Mouse (Mus musculus) liver, embryonic 14.5 days (tissue): ENCODE measurements around the gene Nuf2. TPM values are rescaled to one million over a fixed set of nuclear protein-coding genes. Genes with fewer than 3 reads are reported as not detected.
A peak's percentile ranks its signal among the peaks of the same experiment; 100 is the strongest.

Experiments used
- ATAC-seq: fragments of 200-750 bp; cut with Nextera tagmentation; 2 replicates; pipeline ENCODE4 v1.8.0; 2017; ENCODE audit warnings: moderate number of reproducible peaks, mild to moderate bottlenecking, moderate library complexity; ENCODE audit not compliant: insufficient read depth
- DNase-seq, 3 experiments: peaks; one replicate each; pipeline ENCODE4 v3.0.0-alpha.2; 2012 to 2013; ENCODE audit warnings: low read depth in 3 of 3, low spot score in 3 of 3
- H3K27ac ChIP-seq: fragments of 300-500 bp; sonication (generic); 2 replicates; pipeline ENCODE4 v1.5.1; 2014; ENCODE audit warnings: moderate library complexity, mild to moderate bottlenecking, control low read depth, inconsistent platforms
- H3K27me3 ChIP-seq: fragments of 300-500 bp; sonication (generic); 2 replicates; pipeline ENCODE4 v1.6.1; 2014; ENCODE audit warnings: mild to moderate bottlenecking, low read length, moderate library complexity; ENCODE audit not compliant: control insufficient read depth, insufficient read depth
- H3K36me3 ChIP-seq: fragments of 300-500 bp; sonication (generic); replicated peaks from 2 replicates; pipeline ENCODE4 v1.6.1; 2014; ENCODE audit warnings: low read depth; ENCODE audit not compliant: control insufficient read depth, insufficient read depth
- H3K4me1 ChIP-seq, 2 experiments: fragments of 200-500 bp in 1 of 2; fragments of 300-500 bp in 1 of 2; sonication (generic) in 1 of 2; replicated peaks; 2 replicates each; pipeline ENCODE4 v1.6.1; 2012 to 2014; ENCODE audit warnings: antibody characterized with exemption in 1 of 2, inconsistent platforms in 1 of 2, low read length in 1 of 2; ENCODE audit not compliant: control insufficient read depth in 2 of 2, insufficient read depth in 2 of 2
- H3K4me2 ChIP-seq: fragments of 300-500 bp; sonication (generic); 2 replicates; pipeline ENCODE4 v1.6.1; 2014; ENCODE audit warnings: low read depth, mild to moderate bottlenecking, control low read depth, moderate library complexity
- H3K4me3 ChIP-seq, 2 experiments: fragments of 200-500 bp in 1 of 2; fragments of 300-500 bp in 1 of 2; sonication (generic) in 1 of 2; 2 replicates each; pipeline ENCODE4 v1.5.1; 2012 to 2014; ENCODE audit warnings: low read depth in 2 of 2, low read length in 2 of 2, mild to moderate bottlenecking in 2 of 2, control low read depth in 1 of 2, inconsistent platforms in 1 of 2, moderate library complexity in 1 of 2; ENCODE audit not compliant: insufficient read depth in 1 of 2
- H3K9ac ChIP-seq: fragments of 300-500 bp; sonication (generic); replicated peaks from 2 replicates; pipeline ENCODE4 v1.6.1; 2014; ENCODE audit warnings: mild to moderate bottlenecking, control low read depth, moderate library complexity
- H3K9me3 ChIP-seq: fragments of 300-500 bp; sonication (generic); 2 replicates; pipeline ENCODE4 v1.6.1; 2016; ENCODE audit warnings: low read length, mixed read lengths; ENCODE audit not compliant: control insufficient read depth
- CTCF ChIP-seq: IDR thresholded peaks from 2 replicates; pipeline ENCODE4 v1.5.1; 2016; ENCODE audit warnings: antibody characterized with exemption, low read depth, control low read depth
- EP300 ChIP-seq: IDR thresholded peaks from 2 replicates; pipeline ENCODE4 v1.6.1; 2016; ENCODE audit warnings: antibody characterized with exemption, low read depth
- WGBS: fragments of 180-500 bp; shearing (Covaris S2); extraction: QIAGEN DNeasy Blood & Tissue Kit; methylation state at CpG from one replicate; pipeline ENCODE4 v1.1.7; 2014; ENCODE audit not compliant: insufficient replicate concordance; 5-methylcytosine and 5-hydroxymethylcytosine counted together
- polyA plus RNA-seq, 2 experiments: library from polyadenylated mRNA; depleted of rRNA in 1 of 2; stranded (reverse) in 1 of 2; unstranded in 1 of 2; fragments of >200 nt; fragmentation: Nextera tagmentation in 1 of 2; extraction: Ambion mirVana in 1 of 2; gene quantifications; 2 replicates each; pipeline versions ENCODE4 v1.2.1 to v1.2.3; 2012 to 2014

The Nuf2 gene
- polyA plus RNA-seq, 2 experiments: 23.3 to 43.3 TPM

DNA sequence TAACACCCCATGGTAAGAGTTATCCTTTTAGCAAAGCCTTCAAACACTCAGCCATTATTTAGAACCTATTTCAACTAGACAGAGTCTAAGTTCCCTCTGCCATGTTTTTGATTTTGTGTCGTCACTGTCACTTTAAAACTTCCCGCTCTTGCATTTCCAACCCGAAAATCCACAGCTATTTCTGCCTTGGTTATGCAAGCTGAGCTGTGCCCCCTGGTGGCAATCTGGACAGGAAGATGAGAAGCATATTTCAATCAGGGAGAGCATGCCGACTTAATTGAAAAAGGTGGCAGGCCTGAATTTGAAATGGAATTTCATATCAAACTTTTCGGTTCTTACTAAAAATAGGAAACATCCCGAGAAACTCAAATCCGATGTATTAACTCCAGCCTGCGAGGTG is 35.6 kb downstream of the Nuf2 start:
- Histone ChIP-seq H3K27ac (no peak overlapping the region), H3K27me3 (no peaks in the 10 kb centered on the region), H3K36me3 (peaks cover 34% of the 10 kb centered on the region), H3K4me1 (no peaks in the 10 kb centered on the region), H3K4me2 (no peak overlapping the region), H3K9ac (no peak overlapping the region), H3K9me3 (no peaks in the 10 kb centered on the region), H3K4me3 (no peak overlapping the region)
- 77% methylated on average over 8 of the region's 8 CpGs for WGBS
- peak; percentile 37; the same call in 1 of the 2 replicates for TF ChIP-seq CTCF
- no peak for TF ChIP-seq EP300
- no peak for DNase-seq
- ATAC-seq: no peak

- DNase-seq: no peak
- Histone ChIP-seq H3K4me3 (no peak overlapping the region), H3K27me3 (no peaks in the 10 kb centered on the region), H3K36me3 (peaks cover 2% of the 10 kb centered on the region; the same call in 1 of the 2 replicates), H3K27ac (no peak overlapping the region), H3K9me3 (no peaks in the 10 kb centered on the region), H3K9ac (no peak overlapping the region), H3K4me2 (no peak overlapping the region), H3K4me1 (no peaks in the 10 kb centered on the region)
- no peak for ATAC-seq
- TF ChIP-seq EP300: no peak
- TF ChIP-seq CTCF: no peak
- 43% methylated on average over 1 of the region's 1 CpGs for WGBS
Measured at GRCm38 (mm10) chr1:169491561-169491960, 39.7 kb downstream of the Nuf2 start.

GRCm38 (mm10) chr1:169485408-169485885 is 45.8 kb downstream of the Nuf2 start:
- no peaks in the 10 kb centered on the region for H3K27me3 ChIP-seq
- WGBS: 57% methylated on average over 6 of the region's 6 CpGs
- H3K4me3 ChIP-seq: no peak overlapping the region
- H3K36me3 ChIP-seq: no peaks in the 10 kb centered on the region
- no peaks in the 10 kb centered on the region for H3K9me3 ChIP-seq
- no peak overlapping the region for H3K27ac ChIP-seq
- no peak overlapping the region for H3K4me2 ChIP-seq
- H3K4me1 ChIP-seq: no peaks in the 10 kb centered on the region
- ATAC-seq (no peak), DNase-seq (no peak)
- no peak overlapping the region for H3K9ac ChIP-seq
- TF ChIP-seq EP300 (no peak), CTCF (no peak)

DNA sequence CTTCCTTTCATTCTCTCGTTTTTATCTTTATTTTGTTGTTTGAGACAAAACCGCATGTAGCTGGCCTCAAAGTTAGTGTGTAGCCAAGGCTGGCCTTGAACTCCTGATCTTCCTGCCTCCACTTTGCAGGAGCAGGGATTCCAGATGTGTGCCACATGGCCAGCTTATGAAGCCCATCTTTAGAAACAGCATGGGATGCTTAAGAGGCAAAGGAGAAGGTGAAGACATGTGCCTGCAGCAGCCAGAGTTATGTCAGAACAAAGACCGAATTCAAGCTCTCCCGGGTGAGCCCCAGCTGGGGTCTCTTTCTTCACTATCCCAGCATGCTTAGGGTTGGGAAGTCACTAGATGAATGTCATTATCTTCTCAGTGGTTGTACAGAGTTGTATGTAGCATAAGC is 46.7 kb downstream of the Nuf2 start:
- H3K27me3 ChIP-seq: no peaks in the 10 kb centered on the region
- no peak for DNase-seq
- H3K9me3 ChIP-seq: no peaks in the 10 kb centered on the region
- H3K4me3 ChIP-seq: no peak overlapping the region
- 58% methylated on average over 4 of the region's 4 CpGs for WGBS
- no peaks in the 10 kb centered on the region for H3K4me1 ChIP-seq
- H3K9ac ChIP-seq: no peak overlapping the region
- no peak overlapping the region for H3K27ac ChIP-seq
- no peaks in the 10 kb centered on the region for H3K36me3 ChIP-seq
- no peak for TF ChIP-seq EP300
- TF ChIP-seq CTCF: no peak
- H3K4me2 ChIP-seq: no peak overlapping the region
- ATAC-seq: no peak

- no peak for TF ChIP-seq CTCF
- TF ChIP-seq EP300: no peak
- Histone ChIP-seq H3K9ac (no peak overlapping the region), H3K36me3 (no peaks in the 10 kb centered on the region), H3K4me1 (no peaks in the 10 kb centered on the region), H3K4me2 (no peak overlapping the region), H3K27me3 (no peaks in the 10 kb centered on the region), H3K4me3 (no peak overlapping the region), H3K9me3 (no peaks in the 10 kb centered on the region), H3K27ac (no peak overlapping the region)
- ATAC-seq (no peak), DNase-seq (no peak)
- 66% methylated on average over 6 of the region's 6 CpGs for WGBS
Measured at GRCm38 (mm10) chr1:169482596-169483335, 48.5 kb downstream of the Nuf2 start.
